Comparison of ENCODE assay signal across 41 mouse cellular contexts in the genomic region with DNA sequence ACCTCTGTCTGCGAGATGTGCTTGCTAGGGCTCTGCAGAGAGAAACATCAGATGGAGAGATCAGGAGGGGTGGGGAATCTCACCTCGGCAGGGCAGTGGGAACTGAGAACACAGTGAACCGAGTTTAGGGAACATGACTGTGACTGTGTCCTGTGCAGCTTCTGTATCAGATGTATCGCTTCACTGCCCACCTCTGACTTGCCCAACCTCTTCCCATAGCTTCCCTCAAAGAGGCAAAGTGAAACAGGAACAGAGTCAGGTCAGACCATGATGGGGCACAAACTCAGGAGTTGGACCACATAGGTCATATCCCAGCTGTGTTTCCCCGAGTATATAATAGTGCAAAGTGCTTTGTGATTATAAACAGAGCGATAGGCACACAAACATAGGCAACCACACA. TPM values are rescaled to one million over a fixed set of nuclear protein-coding genes. Genes with fewer than 3 reads are reported as not detected.
"Had no signal": no experiment of that assay in that cellular context is flagged by ENCODE, and none has a peak within 500 bp of the region (broad histone marks: within the 10 kb centered on the region; RNA-seq: fewer than 3 reads in every experiment).

No protein-coding gene starts in this region.

- H3K9ac ChIP-seq: heart, embryonic 12.5 days; hindbrain, embryonic 12.5 days; hindbrain, embryonic 14.5 days; kidney, embryonic 15.5 days; limb, embryonic 13.5 days; limb, embryonic 15.5 days; liver, embryonic 12.5 days; liver, embryonic 14.5 days had no signal

- H3K4me1 ChIP-seq: heart, embryonic 10.5 days; hindbrain, embryonic 10.5 days; hindbrain, embryonic 12.5 days; kidney, embryonic 15.5 days; limb, embryonic 13.5 days; limb, embryonic 15.5 days; liver, embryonic 12.5 days had no signal

- H3K36me3 ChIP-seq: hindbrain, embryonic 10.5 days; hindbrain, embryonic 12.5 days; kidney, embryonic 15.5 days; limb, embryonic 13.5 days; limb, embryonic 15.5 days had no signal

- DNase-seq: gastrocnemius, postnatal 14 days; gastrocnemius, postnatal 36 days; heart, adult 18-20 months; heart, postnatal 10 days; heart, postnatal 4 days; kidney, adult 11 months; kidney, adult 2 months; kidney, adult 9 months; kidney, postnatal 14 days; kidney, postnatal 36 days; layer of hippocampus, adult 9-11 months; left cerebral cortex, postnatal 4 days had no signal

- ATAC-seq: hindbrain, postnatal 0 days; intestine, embryonic 16.5 days; liver, embryonic 12.5 days had no signal

- H3K4me3 ChIP-seq: heart, embryonic 10.5 days; heart, embryonic 12.5 days; hindbrain, embryonic 10.5 days; hindbrain, embryonic 12.5 days; kidney, embryonic 15.5 days; left cerebral cortex, adult 2 months; limb, embryonic 13.5 days; limb, embryonic 15.5 days; liver, embryonic 12.5 days had no signal

- H3K27ac ChIP-seq: heart, embryonic 10.5 days; hindbrain, embryonic 10.5 days; hindbrain, embryonic 12.5 days; hindbrain, embryonic 14.5 days; hindbrain, postnatal 0 days; kidney, embryonic 15.5 days; kidney, postnatal 0 days; left cerebral cortex, adult 2 months; limb, embryonic 13.5 days; limb, embryonic 15.5 days; liver, embryonic 12.5 days; liver, embryonic 14.5 days had no signal

- H3K9me3 ChIP-seq: heart, embryonic 10.5 days; heart, embryonic 12.5 days; hindbrain, embryonic 10.5 days; hindbrain, embryonic 12.5 days; kidney, embryonic 15.5 days; limb, embryonic 13.5 days; limb, embryonic 15.5 days; liver, embryonic 12.5 days had no signal

- H3K27me3 ChIP-seq: heart, embryonic 12.5 days; hindbrain, embryonic 12.5 days; kidney, embryonic 15.5 days; limb, embryonic 13.5 days; limb, embryonic 15.5 days; liver, embryonic 12.5 days had no signal

- H3K4me2 ChIP-seq: heart, embryonic 12.5 days; hindbrain, embryonic 12.5 days; hindbrain, embryonic 14.5 days; kidney, embryonic 15.5 days; limb, embryonic 13.5 days; limb, embryonic 15.5 days; liver, embryonic 12.5 days had no signal

RNA-seq across cellular contexts. Expression of a gene that starts 36.8 kb away (rescaled TPM):
- total RNA-seq: gastrocnemius, adult 18-20 months; gastrocnemius, adult 8-10 months; gastrocnemius, postnatal 14 days; gastrocnemius, postnatal 36 days; heart, adult 18-20 months; heart, adult 8-10 months; heart, postnatal 10 days; heart, postnatal 25 days; heart, postnatal 4 days; hindbrain, postnatal 0 days; layer of hippocampus, adult 18-20 months; layer of hippocampus, adult 8-10 months; layer of hippocampus, postnatal 25 days; left cerebral cortex, adult 2 months; left cerebral cortex, postnatal 14 days; left cerebral cortex, postnatal 4 days; liver, adult 2 months had no signal
- polyA plus RNA-seq: gonadal fat pad, adult 2 months; heart, embryonic 10.5 days; heart, embryonic 12.5 days; heart, embryonic 14.5 days; heart, embryonic 16.5 days; hindbrain, embryonic 10.5 days; hindbrain, embryonic 12.5 days; hindbrain, embryonic 14.5 days; hindbrain, postnatal 0 days; intestine, embryonic 14.5 days; intestine, embryonic 16.5 days; kidney, adult 2 months; kidney, embryonic 15.5 days; kidney, postnatal 0 days; large intestine, adult 2 months; limb, embryonic 11.5 days; limb, embryonic 13.5 days; limb, embryonic 15.5 days; liver, adult 2 months; liver, embryonic 12.5 days; liver, embryonic 14.5 days had no signal

RNA-seq across cellular contexts. Expression of a gene that starts 47.9 kb away (rescaled TPM):
- total RNA-seq: gastrocnemius, adult 18-20 months; gastrocnemius, adult 8-10 months; gastrocnemius, postnatal 14 days; gastrocnemius, postnatal 36 days; heart, adult 18-20 months; heart, adult 8-10 months; heart, postnatal 10 days; heart, postnatal 25 days; heart, postnatal 4 days; hindbrain, postnatal 0 days; layer of hippocampus, adult 18-20 months; layer of hippocampus, adult 8-10 months; layer of hippocampus, postnatal 25 days; left cerebral cortex, adult 2 months; left cerebral cortex, postnatal 14 days; left cerebral cortex, postnatal 4 days; liver, adult 2 months had no signal
- polyA plus RNA-seq: heart, embryonic 10.5 days; heart, embryonic 12.5 days; heart, embryonic 14.5 days; heart, embryonic 16.5 days; hindbrain, embryonic 10.5 days; hindbrain, embryonic 12.5 days; hindbrain, embryonic 14.5 days; hindbrain, postnatal 0 days; intestine, embryonic 14.5 days; intestine, embryonic 16.5 days; kidney, embryonic 15.5 days; kidney, postnatal 0 days; large intestine, adult 2 months; limb, embryonic 11.5 days; limb, embryonic 13.5 days; limb, embryonic 15.5 days; liver, adult 2 months; liver, embryonic 12.5 days; liver, embryonic 14.5 days had no signal

RNA-seq across cellular contexts. Expression of a gene that starts 59.9 kb away (rescaled TPM):
- total RNA-seq: gastrocnemius, adult 18-20 months; gastrocnemius, adult 8-10 months; gastrocnemius, postnatal 14 days; gastrocnemius, postnatal 36 days; heart, adult 18-20 months; heart, adult 8-10 months; heart, postnatal 10 days; heart, postnatal 25 days; heart, postnatal 4 days; hindbrain, postnatal 0 days; layer of hippocampus, adult 18-20 months; layer of hippocampus, adult 8-10 months; layer of hippocampus, postnatal 25 days; left cerebral cortex, adult 2 months; left cerebral cortex, postnatal 14 days; left cerebral cortex, postnatal 4 days; liver, adult 2 months had no signal
- polyA plus RNA-seq: heart, embryonic 10.5 days; heart, embryonic 12.5 days; heart, embryonic 14.5 days; heart, embryonic 16.5 days; hindbrain, embryonic 10.5 days; hindbrain, embryonic 12.5 days; hindbrain, embryonic 14.5 days; hindbrain, postnatal 0 days; intestine, embryonic 14.5 days; intestine, embryonic 16.5 days; kidney, adult 2 months; kidney, embryonic 15.5 days; kidney, postnatal 0 days; large intestine, adult 2 months; limb, embryonic 11.5 days; limb, embryonic 13.5 days; limb, embryonic 15.5 days; liver, adult 2 months; liver, embryonic 12.5 days; liver, embryonic 14.5 days had no signal
